Mouse (Mus musculus) forebrain, embryonic 11.5 days (tissue): ENCODE measurements around the gene Gm21974. TPM values are rescaled to one million over a fixed set of nuclear protein-coding genes. Genes with fewer than 3 reads are reported as not detected.
"Not testable (repeated sequence)": the region's sequence is repeated elsewhere in the genome, so short reads cannot be mapped to it uniquely, and the experiment has no call there.

Source experiments
- ATAC-seq: fragments of 200-750 bp; cut with Nextera tagmentation; replicated peaks from 2 replicates; pipeline ENCODE4 v1.8.0; 2017; ENCODE audit warnings: moderate TSS enrichment; ENCODE audit not compliant: low FRiP score
- DNase-seq: peaks from one replicate; pipeline ENCODE4 v3.0.0-alpha.2; 2017; ENCODE audit warnings: low spot score
- H3K27ac ChIP-seq: fragments of 300-500 bp; sonication (generic); 2 replicates; pipeline ENCODE4 v1.5.1; 2014; ENCODE audit warnings: low read depth, low read length
- H3K27me3 ChIP-seq: fragments of 300-500 bp; sonication (generic); 2 replicates; pipeline ENCODE4 v1.6.1; 2014; ENCODE audit warnings: mild to moderate bottlenecking, low read length, mixed read lengths; ENCODE audit not compliant: control insufficient read depth, insufficient read depth
- H3K36me3 ChIP-seq: fragments of 300-500 bp; sonication (generic); 2 replicates; pipeline ENCODE4 v1.6.1; 2014; ENCODE audit warnings: mild to moderate bottlenecking, low read length, moderate library complexity, mixed read lengths; ENCODE audit not compliant: control insufficient read depth, insufficient read depth
- H3K4me1 ChIP-seq: fragments of 300-500 bp; sonication (generic); replicated peaks from 2 replicates; pipeline ENCODE4 v1.6.1; 2014; ENCODE audit warnings: low read length, mixed read lengths; ENCODE audit not compliant: control insufficient read depth, insufficient read depth
- H3K4me2 ChIP-seq: fragments of 300-500 bp; sonication (generic); 2 replicates; pipeline ENCODE4 v1.6.1; 2014; ENCODE audit warnings: low read depth, mild to moderate bottlenecking, low read length, moderate library complexity, mixed read lengths; ENCODE audit not compliant: severe bottlenecking
- H3K4me3 ChIP-seq: fragments of 300-500 bp; sonication (generic); 2 replicates; pipeline ENCODE4 v1.5.1; 2014; ENCODE audit warnings: low read depth, low read length
- H3K9ac ChIP-seq: fragments of 300-500 bp; sonication (generic); 2 replicates; pipeline ENCODE4 v1.6.1; 2014; ENCODE audit warnings: low read length
- H3K9me3 ChIP-seq: fragments of 300-500 bp; sonication (generic); 2 replicates; pipeline ENCODE4 v1.6.1; 2016; ENCODE audit warnings: low read length, mixed read lengths; ENCODE audit not compliant: control insufficient read depth
- WGBS: fragments of 180-500 bp; shearing (Covaris S2); extraction: QIAGEN DNeasy Blood & Tissue Kit; methylation state at CpG from one replicate; pipeline ENCODE4 v1.1.7; 2014; 5-methylcytosine and 5-hydroxymethylcytosine counted together
- polyA plus RNA-seq: library from polyadenylated mRNA; unstranded; fragments of >200 nt; fragmentation: Nextera tagmentation; extraction: Ambion mirVana; gene quantifications from 2 replicates; pipeline ENCODE4 v1.2.1, GENCODE M21; 2014

Gm21974 gene
- polyA plus RNA-seq, 1 experiment from 2014 or later: not detected

DNA sequence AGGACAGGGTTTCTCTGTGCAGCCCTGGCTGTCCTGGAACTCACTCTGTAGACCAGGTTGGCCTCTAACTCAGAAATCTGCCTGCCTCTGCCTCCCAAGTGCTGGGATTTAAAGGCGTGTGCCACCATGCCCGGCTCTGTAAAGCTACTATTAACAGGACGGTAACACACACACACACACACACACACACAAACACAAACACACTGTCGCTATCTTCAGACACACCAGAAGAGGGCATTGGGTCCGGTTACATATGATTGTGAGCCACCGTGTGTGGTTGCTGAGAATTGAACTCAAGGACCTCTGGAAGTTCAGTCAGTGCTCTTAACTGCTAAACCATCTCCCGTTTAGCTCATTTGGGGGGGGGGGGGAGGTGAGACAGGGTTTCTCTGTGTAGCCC, 637 bp upstream of the Gm21974 start:
- not testable (repeated sequence) for H3K36me3 ChIP-seq, H3K4me1 ChIP-seq, H3K9ac ChIP-seq, ATAC-seq, H3K4me3 ChIP-seq, H3K27ac ChIP-seq, H3K9me3 ChIP-seq, DNase-seq, H3K27me3 ChIP-seq
- WGBS: 66% methylated on average over 7 of the region's 7 CpGs
- H3K4me2 ChIP-seq: peak overlapping the region; percentile 24; the same call in 1 of the 2 replicates

DNA sequence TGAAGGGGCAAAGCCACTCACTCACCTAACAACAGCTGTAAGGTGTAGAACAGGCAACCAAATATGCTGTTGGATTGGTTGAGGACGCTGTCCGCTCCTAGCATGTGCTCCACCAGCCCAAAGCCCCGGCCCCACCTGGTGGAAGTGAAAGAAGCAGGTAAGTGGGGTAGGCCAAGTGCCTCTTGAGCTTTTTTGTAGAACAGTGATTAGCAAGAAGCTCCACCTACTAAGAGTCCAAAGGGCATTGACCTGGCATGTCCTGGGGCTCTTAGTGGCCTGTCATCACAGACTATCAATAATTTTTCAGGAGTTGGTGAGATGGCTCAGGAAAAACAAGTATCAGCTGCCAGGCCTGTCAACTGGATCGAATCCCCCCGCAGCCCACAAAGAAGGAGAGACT, 774 bp downstream of the Gm21974 start:
- DNase-seq (no peak), ATAC-seq (no peak)
- H3K27ac ChIP-seq: no peak overlapping the region
- 82% methylated on average over 5 of the region's 5 CpGs for WGBS
- peak overlapping the region; percentile 83; the same call in 1 of the 2 replicates for H3K4me2 ChIP-seq
- no peaks in the 10 kb centered on the region for H3K27me3 ChIP-seq
- 0 out of 2 replicates have a peak, but pooled peaks cover 6% of the 10 kb centered on the region for H3K4me1 ChIP-seq
- H3K4me3 ChIP-seq: peak overlapping the region; percentile 48; the same call in 1 of the 2 replicates
- H3K36me3 ChIP-seq: no peaks in the 10 kb centered on the region; the same call in 1 of the 2 replicates
- H3K9ac ChIP-seq: no peak overlapping the region; the same call in 1 of the 2 replicates
- no peaks in the 10 kb centered on the region for H3K9me3 ChIP-seq

DNA sequence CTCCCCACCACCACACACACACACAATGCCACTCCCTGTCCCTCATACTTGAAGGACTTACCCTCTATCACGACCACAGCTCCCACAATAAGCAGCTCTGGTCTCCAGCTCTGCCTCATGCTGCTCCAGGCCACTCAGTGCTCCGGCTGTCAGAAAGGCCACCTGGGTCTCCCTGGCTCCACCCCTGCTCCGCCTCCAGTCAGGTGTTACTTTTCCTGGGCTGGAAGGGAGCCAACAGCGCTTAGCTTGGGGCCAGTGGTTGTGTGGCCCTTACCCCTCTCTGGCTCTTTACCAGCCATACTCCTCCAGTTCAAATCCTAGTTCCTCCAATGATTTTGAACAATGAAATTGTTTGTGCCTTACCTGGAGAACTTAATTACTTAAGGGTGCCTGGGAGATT, 4.5 kb downstream of the Gm21974 start, which contains the start of gene Prss53:
Gene Prss53 (minus strand): TSS at position 173 of the 400 bp plus-strand sequence.
- Histone ChIP-seq H3K9ac (no peak within 1 kb of the TSS), H3K4me3 (no peak within 1 kb of the TSS), H3K4me1 (0 out of 2 replicates have a peak, but pooled peaks cover 6% of the 10 kb centered on the region), H3K36me3 (no peaks in the 10 kb centered on the region; the same call in none of the 2 replicates), H3K9me3 (no peaks in the 10 kb centered on the region), H3K4me2 (no peak within 1 kb of the TSS), H3K27me3 (no peaks in the 10 kb centered on the region), H3K27ac (no peak within 1 kb of the TSS)
- WGBS: 38% methylated on average over 4 of the region's 4 CpGs
- DNase-seq (no peak), ATAC-seq (no peak)

DNA sequence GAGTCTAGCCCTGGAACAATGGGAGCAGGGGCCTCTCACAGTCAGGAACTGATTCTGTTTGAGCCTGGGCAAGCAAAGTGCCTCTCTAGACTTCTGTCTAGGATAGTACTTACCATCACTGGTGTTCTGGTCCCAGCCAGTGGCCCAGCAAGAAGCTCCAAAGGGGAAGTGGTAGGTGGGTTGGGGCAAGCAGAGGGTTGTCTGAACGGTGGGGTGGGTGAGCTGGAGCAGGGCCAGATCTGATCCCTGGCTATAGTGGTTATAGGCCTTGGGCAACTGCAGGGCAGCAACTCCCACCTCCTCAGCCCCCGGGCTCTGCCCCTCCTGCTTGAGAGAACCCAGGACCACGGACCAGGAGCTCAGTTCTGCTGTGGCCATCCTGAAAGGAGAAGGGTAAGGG, 6.4 kb downstream of the Gm21974 start:
- ATAC-seq (no peak), DNase-seq (no peak)
- Histone ChIP-seq H3K4me1 (no peaks in the 10 kb centered on the region), H3K4me3 (no peak overlapping the region), H3K9ac (no peak overlapping the region), H3K4me2 (no peak overlapping the region), H3K27me3 (no peaks in the 10 kb centered on the region), H3K27ac (no peak overlapping the region), H3K9me3 (no peaks in the 10 kb centered on the region), H3K36me3 (peaks cover 2% of the 10 kb centered on the region)
- 83% methylated on average over 3 of the region's 3 CpGs for WGBS

DNA sequence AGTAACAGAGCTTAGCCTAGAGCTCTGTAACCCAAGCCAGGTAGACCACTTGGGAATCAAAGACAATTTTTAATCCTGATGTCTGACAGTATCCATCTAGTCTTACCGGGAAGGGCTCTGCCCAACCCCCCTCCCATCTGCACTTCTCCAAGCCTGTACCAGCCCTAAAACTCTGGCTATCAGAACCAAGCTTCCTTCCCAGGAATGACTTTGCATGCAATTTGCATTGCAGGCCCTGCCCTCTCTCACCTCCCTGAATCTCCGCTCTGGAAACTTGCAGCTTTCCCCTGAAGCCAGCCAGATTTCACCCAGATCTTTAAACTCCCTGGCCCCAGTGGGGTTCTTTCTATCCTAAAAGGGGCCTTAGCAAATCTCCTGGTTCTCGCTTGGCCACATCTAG, 7.5 kb downstream of the Gm21974 start:
- Histone ChIP-seq H3K27me3 (no peaks in the 10 kb centered on the region), H3K4me3 (no peak overlapping the region), H3K36me3 (peaks cover 10% of the 10 kb centered on the region), H3K27ac (no peak overlapping the region), H3K9ac (no peak overlapping the region), H3K4me1 (no peaks in the 10 kb centered on the region; the same call in 1 of the 2 replicates), H3K9me3 (no peaks in the 10 kb centered on the region), H3K4me2 (no peak overlapping the region)
- 81% methylated on average over 3 of the region's 3 CpGs for WGBS
- ATAC-seq: no peak
- DNase-seq: no peak

DNA sequence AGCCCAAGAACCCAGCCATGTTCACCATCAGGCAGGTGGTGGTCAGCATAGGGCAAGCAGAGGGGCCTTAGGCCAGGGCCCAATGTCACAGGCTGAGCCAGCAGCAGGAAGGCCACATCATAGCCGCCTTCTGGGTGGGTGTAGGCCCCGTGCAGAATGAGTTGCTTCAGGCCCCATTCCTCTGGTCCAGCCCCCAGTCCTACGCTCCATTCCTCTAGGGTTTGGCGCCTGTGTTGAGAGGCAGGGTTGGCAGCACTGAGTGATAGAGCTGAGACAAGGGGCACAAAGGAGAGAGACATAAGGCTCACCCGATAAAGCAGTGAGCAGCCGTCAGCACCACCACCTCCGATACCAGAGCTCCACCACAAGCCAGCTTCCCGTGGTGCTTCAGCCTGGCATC, 8.1 kb downstream of the Gm21974 start:
- Histone ChIP-seq H3K4me1 (no peaks in the 10 kb centered on the region; the same call in 1 of the 2 replicates), H3K9me3 (no peaks in the 10 kb centered on the region), H3K27ac (no peak overlapping the region), H3K9ac (no peak overlapping the region), H3K4me2 (no peak overlapping the region), H3K27me3 (no peaks in the 10 kb centered on the region), H3K36me3 (peaks cover 16% of the 10 kb centered on the region), H3K4me3 (no peak overlapping the region)
- WGBS: 92% methylated on average over 8 of the region's 8 CpGs
- no peak for DNase-seq
- no peak for ATAC-seq

DNA sequence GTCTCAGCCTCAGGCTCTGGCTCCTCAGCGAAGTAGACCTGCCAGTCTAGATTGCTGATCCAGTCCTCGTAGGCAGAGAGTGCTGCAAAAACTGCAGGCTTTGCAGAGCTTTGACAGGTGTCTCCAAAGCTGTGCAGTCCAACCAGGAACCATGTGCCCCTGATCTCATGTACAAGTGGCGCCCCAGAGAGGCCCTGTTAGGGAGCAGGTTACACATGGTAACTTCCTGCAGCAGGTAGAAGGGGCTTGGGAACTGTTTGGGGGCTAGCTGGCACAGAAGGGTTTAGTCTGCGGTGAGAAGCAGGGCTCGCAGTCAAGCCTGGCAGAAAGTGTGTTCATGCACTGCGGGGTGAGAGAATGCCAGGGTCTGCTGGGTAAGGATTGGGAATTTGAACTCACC, 8.7 kb downstream of the Gm21974 start:
- no peaks in the 10 kb centered on the region; the same call in 1 of the 2 replicates for H3K4me1 ChIP-seq
- H3K9ac ChIP-seq: no peak overlapping the region
- H3K27ac ChIP-seq: no peak overlapping the region
- no peak for DNase-seq
- no peak for ATAC-seq
- WGBS: 93% methylated on average over 6 of the region's 6 CpGs
- H3K9me3 ChIP-seq: no peaks in the 10 kb centered on the region
- H3K27me3 ChIP-seq: no peaks in the 10 kb centered on the region
- H3K36me3 ChIP-seq: peaks cover 22% of the 10 kb centered on the region
- H3K4me2 ChIP-seq: no peak overlapping the region
- no peak overlapping the region for H3K4me3 ChIP-seq

DNA sequence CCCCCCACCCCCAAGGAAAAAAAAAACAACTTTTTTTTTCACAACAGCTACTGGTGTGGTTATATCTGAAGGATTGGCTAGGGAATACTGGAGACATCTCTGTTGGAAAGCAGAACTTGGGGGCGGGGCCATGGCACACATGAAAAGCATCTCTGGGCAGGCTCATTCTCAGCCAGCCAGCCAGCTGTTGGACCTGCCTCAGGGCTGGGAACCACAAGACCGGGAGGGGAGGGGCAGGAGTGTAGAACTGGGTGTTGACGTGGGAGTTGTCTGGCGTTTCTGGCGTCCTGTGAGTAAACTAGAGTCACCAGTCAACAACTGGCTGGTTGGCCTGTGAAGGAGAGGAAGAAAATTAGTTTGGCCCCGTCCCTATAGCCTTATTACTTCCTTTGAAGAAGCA, 9.3 kb downstream of the Gm21974 start:
- no peak overlapping the region for H3K4me3 ChIP-seq
- no peak overlapping the region for H3K27ac ChIP-seq
- no peak overlapping the region for H3K9ac ChIP-seq
- H3K36me3 ChIP-seq: peaks cover 28% of the 10 kb centered on the region
- H3K4me1 ChIP-seq: no peaks in the 10 kb centered on the region; the same call in 1 of the 2 replicates
- no peak overlapping the region for H3K4me2 ChIP-seq
- DNase-seq (no peak), ATAC-seq (no peak)
- WGBS: 85% methylated on average over 6 of the region's 6 CpGs
- H3K27me3 ChIP-seq: no peaks in the 10 kb centered on the region
- H3K9me3 ChIP-seq: no peaks in the 10 kb centered on the region

DNA sequence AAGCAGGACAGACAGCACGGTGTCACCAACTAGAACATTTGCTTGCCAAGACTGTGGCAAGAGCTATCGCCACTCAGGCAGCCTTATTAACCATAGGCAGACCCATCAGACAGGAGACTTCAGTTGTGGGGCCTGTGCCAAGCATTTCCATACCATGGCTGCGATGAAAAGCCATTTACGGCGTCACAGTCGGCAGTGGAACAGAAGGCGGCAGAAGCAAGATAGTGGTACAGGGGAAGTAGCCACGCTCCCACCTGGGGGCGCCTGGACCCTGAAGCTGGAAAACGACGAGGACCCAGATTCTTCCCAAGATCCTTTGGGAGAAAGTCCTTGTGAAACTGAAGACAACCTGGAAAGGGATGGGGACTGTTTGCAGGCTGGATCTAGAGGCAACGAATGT, 14.8 kb downstream of the Gm21974 start:
- WGBS: 89% methylated on average over 12 of the region's 12 CpGs
- Histone ChIP-seq H3K27me3 (no peaks in the 10 kb centered on the region), H3K36me3 (peaks cover 45% of the 10 kb centered on the region), H3K4me3 (no peak overlapping the region), H3K4me1 (peaks cover 6% of the 10 kb centered on the region), H3K9me3 (no peaks in the 10 kb centered on the region), H3K4me2 (no peak overlapping the region), H3K9ac (no peak overlapping the region), H3K27ac (no peak overlapping the region)
- no peak for DNase-seq
- ATAC-seq: no peak
